ENCODE assay signal across 15 mouse cellular contexts in genomic region chrX:96900636-96901035, GRCm38 (mm10).
A peak's percentile ranks its signal among the peaks of the same experiment; 100 is the strongest.
DNase-seq lines count a peak whose midpoint lies in the region; ATAC-seq and TF ChIP-seq lines count a peak whose summit lies in the region.
"Had no signal": no experiment of that assay in that cellular context is flagged by ENCODE, and none has a peak within 500 bp of the region (broad histone marks: within the 10 kb centered on the region; RNA-seq: fewer than 3 reads in every experiment).

No protein-coding gene starts in this region.

- no peak overlapping the region for H3K4me3 ChIP-seq in forebrain, embryonic 14.5 days (ENCODE audit: low read depth, low read length)
- no peak overlapping the region for H3K4me3 ChIP-seq in forebrain, embryonic 12.5 days (replicated peaks)
- no peak overlapping the region for H3K4me3 ChIP-seq in liver, adult 2 months (ENCODE audit: insufficient read depth, low read depth, low read length)
- no peak overlapping the region for H3K4me3 ChIP-seq in liver, embryonic 12.5 days
- H3K4me3 ChIP-seq: embryonic facial prominence, embryonic 15.5 days; liver, embryonic 13.5 days; midbrain, embryonic 13.5 days had no signal

- H3K4me1 ChIP-seq in forebrain, embryonic 14.5 days (ENCODE audit: control insufficient read depth, insufficient read depth, low read length) = no peaks in the 10 kb centered on the region
- no peaks in the 10 kb centered on the region for H3K4me1 ChIP-seq in forebrain, embryonic 12.5 days
- H3K4me1 ChIP-seq in liver, adult 2 months (ENCODE audit: control insufficient read depth, insufficient read depth, low read length) = no peaks in the 10 kb centered on the region
- H3K4me1 ChIP-seq in liver, embryonic 12.5 days = no peaks in the 10 kb centered on the region
- H3K4me1 ChIP-seq: embryonic facial prominence, embryonic 15.5 days; liver, embryonic 13.5 days; midbrain, embryonic 13.5 days had no signal

- ATAC-seq in forebrain, embryonic 14.5 days = no peak
- no peak for ATAC-seq in forebrain, embryonic 12.5 days (ENCODE audit: low FRiP score)
- ATAC-seq in liver, embryonic 12.5 days = no peak
- ATAC-seq in activated CD4-positive, CD25-positive, alpha-beta regulatory T cell, adult 4 months = no peak
- ATAC-seq: midbrain, embryonic 13.5 days had no signal

- 13% methylated on average over 3 of the region's 3 CpGs for WGBS in forebrain, embryonic 14.5 days
- 17% methylated on average over 3 of the region's 3 CpGs for WGBS in forebrain, embryonic 12.5 days
- WGBS in liver, adult 2 months = 3% methylated on average over 3 of the region's 3 CpGs
- 9% methylated on average over 3 of the region's 3 CpGs for WGBS in liver, embryonic 12.5 days (ENCODE audit: insufficient replicate concordance)

- H3K79me2 ChIP-seq in liver, adult 2 months (ENCODE audit: control insufficient read depth, insufficient read depth, low read length) = no peaks in the 10 kb centered on the region

- H3K36me3 ChIP-seq in forebrain, embryonic 14.5 days (ENCODE audit: control insufficient read depth, insufficient read depth, low read length) = no peaks in the 10 kb centered on the region
- no peaks in the 10 kb centered on the region for H3K36me3 ChIP-seq in forebrain, embryonic 12.5 days (replicated peaks)
- no peaks in the 10 kb centered on the region for H3K36me3 ChIP-seq in liver, adult 2 months (ENCODE audit: control insufficient read depth, insufficient read depth, low read length)
- H3K36me3 ChIP-seq in liver, embryonic 12.5 days = no peaks in the 10 kb centered on the region
- H3K36me3 ChIP-seq: embryonic facial prominence, embryonic 15.5 days; liver, embryonic 13.5 days; midbrain, embryonic 13.5 days had no signal

- no peaks in the 10 kb centered on the region for H3K27me3 ChIP-seq in forebrain, embryonic 14.5 days (replicated peaks; ENCODE audit: control insufficient read depth, insufficient read depth, low read length)
- H3K27me3 ChIP-seq in forebrain, embryonic 12.5 days = no peaks in the 10 kb centered on the region
- H3K27me3 ChIP-seq in liver, adult 2 months (ENCODE audit: control insufficient read depth, insufficient read depth, low read length) = no peaks in the 10 kb centered on the region
- no peaks in the 10 kb centered on the region for H3K27me3 ChIP-seq in liver, embryonic 12.5 days (replicated peaks)
- H3K27me3 ChIP-seq: embryonic facial prominence, embryonic 15.5 days; liver, embryonic 13.5 days; midbrain, embryonic 13.5 days had no signal

- peak; percentile 48 for DNase-seq in forebrain, embryonic 14.5 days (ENCODE audit: low spot score)
- DNase-seq in liver, adult 2 months (ENCODE audit: extremely low read depth, low read depth, low spot score) = peak; percentile 10
- peak; percentile 10 for DNase-seq in ZHBTc4 (ENCODE audit: low read depth, low spot score)
- peak; percentile 28 for DNase-seq in retina, postnatal 1 day
- no peak for DNase-seq in spleen, postnatal 4 days (ENCODE audit: low spot score in 2 of 2)
- DNase-seq: adrenal gland, postnatal 25 days; gastrocnemius, postnatal 10 days; heart, postnatal 36 days; layer of hippocampus, adult 9-11 months; liver, embryonic 13.5 days had no signal

- H3K9ac ChIP-seq in forebrain, embryonic 14.5 days (ENCODE audit: low read length) = no peak overlapping the region
- H3K9ac ChIP-seq in forebrain, embryonic 12.5 days = no peak overlapping the region
- H3K9ac ChIP-seq in liver, adult 2 months (ENCODE audit: low read depth, low read length) = no peak overlapping the region
- no peak overlapping the region for H3K9ac ChIP-seq in liver, embryonic 12.5 days
- H3K9ac ChIP-seq: embryonic facial prominence, embryonic 15.5 days; liver, embryonic 13.5 days; midbrain, embryonic 13.5 days had no signal

- TF ChIP-seq POLR2A in liver, adult 2 months (IDR thresholded peaks at IDR 0.05; ENCODE audit: extremely low read depth, insufficient read depth, low read length) = no peak

- H3K4me2 ChIP-seq in forebrain, embryonic 14.5 days (ENCODE audit: low read length) = no peak overlapping the region
- H3K4me2 ChIP-seq in forebrain, embryonic 12.5 days = no peak overlapping the region
- H3K4me2 ChIP-seq in liver, embryonic 12.5 days = no peak overlapping the region
- H3K4me2 ChIP-seq: embryonic facial prominence, embryonic 15.5 days; liver, embryonic 13.5 days; midbrain, embryonic 13.5 days had no signal

- H3K27ac ChIP-seq in forebrain, embryonic 14.5 days (ENCODE audit: low read depth, low read length) = no peak overlapping the region
- H3K27ac ChIP-seq in forebrain, embryonic 12.5 days = no peak overlapping the region
- no peak overlapping the region for H3K27ac ChIP-seq in liver, adult 2 months (replicated peaks; ENCODE audit: insufficient read depth, low read depth, low read length)
- H3K27ac ChIP-seq in liver, embryonic 12.5 days = no peak overlapping the region
- H3K27ac ChIP-seq: embryonic facial prominence, embryonic 15.5 days; liver, embryonic 13.5 days; midbrain, embryonic 13.5 days had no signal

- TF ChIP-seq CTCF in liver, adult 2 months (IDR thresholded peaks at IDR 0.05; ENCODE audit: low read depth, low read length) = no peak

- no peaks in the 10 kb centered on the region for H3K9me3 ChIP-seq in forebrain, embryonic 14.5 days (replicated peaks; ENCODE audit: control insufficient read depth, low read length)
- H3K9me3 ChIP-seq in forebrain, embryonic 12.5 days = no peaks in the 10 kb centered on the region
- H3K9me3 ChIP-seq in liver, embryonic 12.5 days (replicated peaks) = no peaks in the 10 kb centered on the region
- H3K9me3 ChIP-seq: embryonic facial prominence, embryonic 15.5 days; liver, embryonic 13.5 days; midbrain, embryonic 13.5 days had no signal

Comparison
In these comparisons a context has a peak if more than half of its experiments do, and no peak if none do; other contexts are left out.
1. DNase-seq: peak in forebrain, embryonic 14.5 days (single experiment), liver, adult 2 months (single experiment), ZHBTc4 (single experiment) and retina, postnatal 1 day (single experiment); none in spleen, postnatal 4 days (0 of 2).